Mouse (Mus musculus) midbrain, embryonic 10.5 days (tissue): ENCODE measurements around the gene Ccdc3. TPM values are rescaled to one million over a fixed set of nuclear protein-coding genes. Genes with fewer than 3 reads are reported as not detected.
"Not testable (repeated sequence)": the region's sequence is repeated elsewhere in the genome, so short reads cannot be mapped to it uniquely, and the experiment has no call there.

Experiments
- DNase-seq: peaks from one replicate; pipeline ENCODE4 v3.0.0-alpha.2; 2017; ENCODE audit warnings: low spot score
- H3K27ac ChIP-seq: fragments of 300-500 bp; sonication (generic); replicated peaks from 2 replicates; pipeline ENCODE4 v1.5.1; 2016; ENCODE audit warnings: mild to moderate bottlenecking
- H3K27me3 ChIP-seq: fragments of 300-500 bp; sonication (generic); 2 replicates; pipeline ENCODE4 v1.6.1; 2016; ENCODE audit warnings: low read depth, mild to moderate bottlenecking; ENCODE audit not compliant: poor library complexity, severe bottlenecking
- H3K36me3 ChIP-seq: fragments of 300-500 bp; sonication (generic); 2 replicates; pipeline ENCODE4 v1.6.1; 2016; ENCODE audit warnings: mild to moderate bottlenecking, moderate library complexity
- H3K4me1 ChIP-seq: fragments of 300-500 bp; sonication (generic); 2 replicates; pipeline ENCODE4 v1.6.1; 2016
- H3K4me3 ChIP-seq: fragments of 300-500 bp; sonication (generic); 2 replicates; pipeline ENCODE4 v1.5.1; 2016; ENCODE audit warnings: mild to moderate bottlenecking, moderate library complexity
- H3K9me3 ChIP-seq: fragments of 300-500 bp; sonication (generic); replicated peaks from 2 replicates; pipeline ENCODE4 v1.6.1; 2016; ENCODE audit warnings: mild to moderate bottlenecking
- WGBS: fragments of 180-500 bp; shearing (Covaris S2); methylation state at CpG from one replicate; pipeline ENCODE4 v1.1.7; 2016; 5-methylcytosine and 5-hydroxymethylcytosine counted together
- polyA plus RNA-seq: library from polyadenylated mRNA; unstranded; fragments of >200 nt; fragmentation: Nextera tagmentation; extraction: Ambion mirVana; gene quantifications from 2 replicates; pipeline ENCODE4 v1.2.1, GENCODE M21; 2016

The Ccdc3 gene
- polyA plus RNA-seq: 3.6 and 4.4 TPM in 2 replicates

DNA sequence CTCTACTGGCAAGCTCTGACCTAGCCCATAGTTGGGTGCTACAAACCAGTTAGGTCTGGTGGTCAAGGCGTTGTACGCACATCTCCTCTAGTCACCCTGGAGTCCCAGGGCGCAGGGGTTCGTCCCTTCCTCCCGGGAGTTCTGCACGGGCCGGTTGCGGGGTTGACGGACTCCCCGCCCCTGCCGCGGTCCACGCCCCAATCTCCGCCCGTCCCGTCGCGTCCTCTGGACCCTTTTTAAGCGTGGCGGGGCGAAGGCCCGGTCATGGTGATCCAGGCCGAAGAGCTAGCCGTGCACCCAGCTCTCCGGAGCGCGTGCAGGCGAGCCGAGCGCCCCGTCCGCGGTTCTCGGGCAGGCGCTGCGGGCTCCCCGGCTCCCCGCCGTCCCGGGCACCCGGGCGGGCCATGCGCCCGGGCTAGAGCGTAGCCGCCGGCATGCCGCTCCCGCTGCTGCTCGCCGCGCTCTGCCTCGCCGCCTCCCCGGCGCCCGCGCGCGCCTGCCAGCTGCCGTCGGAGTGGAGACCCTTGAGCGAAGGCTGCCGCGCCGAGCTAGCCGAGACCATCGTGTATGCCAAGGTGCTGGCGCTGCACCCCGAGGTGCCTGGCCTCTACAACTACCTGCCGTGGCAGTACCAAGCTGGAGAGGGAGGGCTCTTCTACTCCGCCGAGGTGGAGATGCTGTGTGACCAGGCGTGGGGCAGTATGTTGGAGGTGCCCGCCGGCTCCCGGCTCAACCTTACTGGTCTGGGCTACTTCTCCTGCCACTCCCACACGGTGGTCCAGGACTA, at the start of gene Ccdc3:
Ccdc3 (plus strand) TSS at position 277 of the 787 bp plus-strand sequence.
- Histone ChIP-seq H3K36me3 (no peaks in the 10 kb centered on the region), H3K9me3 (no peaks in the 10 kb centered on the region), H3K4me1 (peaks cover 19% of the 10 kb centered on the region), H3K27me3 (peaks cover 69% of the 10 kb centered on the region), H3K4me3 (peak within 1 kb of the TSS; percentile 60), H3K27ac (peak within 1 kb of the TSS; percentile 69)
- DNase-seq: peak; percentile 52
- WGBS: under 1% methylated on average over 78 of the region's 78 CpGs

DNA sequence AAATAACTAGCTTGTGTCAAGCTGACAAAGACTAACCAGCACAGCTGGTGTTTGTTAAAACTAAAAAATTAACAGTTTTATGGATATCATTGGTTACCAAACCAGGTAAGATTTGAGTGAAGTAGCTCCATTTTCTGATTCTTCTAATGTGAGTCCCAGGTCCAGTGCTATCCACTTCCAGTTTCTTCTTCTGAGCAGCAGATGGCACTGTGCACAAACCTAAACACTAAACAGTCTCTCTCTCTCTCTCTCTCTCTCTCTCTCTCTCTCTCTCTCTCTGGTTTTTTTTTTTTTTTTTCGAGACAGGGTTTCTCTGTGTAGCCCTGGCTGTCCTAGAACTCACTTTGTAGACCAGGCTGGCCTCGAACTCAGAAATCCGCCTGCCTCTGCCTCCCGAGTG, 47.2 kb upstream of the Ccdc3 start:
- not testable (repeated sequence) for H3K4me1 ChIP-seq, DNase-seq, H3K27ac ChIP-seq, H3K36me3 ChIP-seq, H3K4me3 ChIP-seq, H3K9me3 ChIP-seq, H3K27me3 ChIP-seq
- 70% methylated on average over 4 of the region's 4 CpGs for WGBS

DNA sequence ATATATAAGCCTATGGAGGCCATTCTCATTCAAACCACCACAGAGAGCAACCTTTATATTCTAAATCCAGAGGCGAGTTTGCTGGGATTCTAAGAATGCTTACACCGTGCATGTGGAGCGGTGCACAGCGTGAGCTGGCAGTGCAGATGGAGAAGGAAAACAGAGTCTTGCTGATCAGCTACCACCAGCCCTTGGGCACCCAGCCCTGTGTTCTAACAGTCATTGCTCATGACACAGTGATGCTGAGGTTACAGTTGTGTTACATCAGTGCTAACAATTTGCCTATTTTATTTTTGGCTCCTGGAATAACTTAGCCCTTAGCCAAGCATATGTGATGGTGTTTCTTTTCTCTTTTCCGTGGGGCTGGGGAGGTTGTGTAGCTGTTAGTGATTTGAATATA, 42.7 kb upstream of the Ccdc3 start:
- no peak for DNase-seq
- Histone ChIP-seq H3K9me3 (no peaks in the 10 kb centered on the region), H3K4me3 (no peak overlapping the region), H3K27ac (no peak overlapping the region), H3K4me1 (peaks cover 12% of the 10 kb centered on the region), H3K36me3 (no peaks in the 10 kb centered on the region), H3K27me3 (peaks cover 3% of the 10 kb centered on the region; the same call in 1 of the 2 replicates)
- 89% methylated on average over 5 of the region's 5 CpGs for WGBS

DNA sequence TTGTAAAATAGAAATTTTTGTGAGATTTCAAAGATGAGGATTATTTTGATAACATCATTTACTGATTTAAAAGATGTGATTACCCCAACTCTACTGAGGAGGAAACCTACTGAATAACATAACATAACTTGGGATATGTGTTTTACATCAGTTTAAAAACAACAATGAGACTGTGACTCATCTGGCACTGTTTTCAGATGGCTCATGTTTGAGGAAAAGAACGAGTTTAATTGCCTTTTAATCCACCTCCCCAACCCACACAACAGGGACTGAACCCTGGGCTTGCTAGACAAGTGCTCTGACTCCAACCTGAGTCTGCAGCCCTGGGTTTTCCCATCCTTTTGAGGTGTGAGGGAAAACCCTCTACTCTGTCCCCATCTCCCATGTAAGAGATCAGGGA, 42.3 kb upstream of the Ccdc3 start:
- H3K27me3 ChIP-seq: peaks cover 3% of the 10 kb centered on the region; the same call in 1 of the 2 replicates
- DNase-seq: no peak
- no peaks in the 10 kb centered on the region for H3K36me3 ChIP-seq
- H3K9me3 ChIP-seq: no peaks in the 10 kb centered on the region
- H3K4me3 ChIP-seq: no peak overlapping the region
- WGBS: 56% methylated on average over 1 of the region's 1 CpGs
- H3K27ac ChIP-seq: no peak overlapping the region
- H3K4me1 ChIP-seq: peaks cover 12% of the 10 kb centered on the region

DNA sequence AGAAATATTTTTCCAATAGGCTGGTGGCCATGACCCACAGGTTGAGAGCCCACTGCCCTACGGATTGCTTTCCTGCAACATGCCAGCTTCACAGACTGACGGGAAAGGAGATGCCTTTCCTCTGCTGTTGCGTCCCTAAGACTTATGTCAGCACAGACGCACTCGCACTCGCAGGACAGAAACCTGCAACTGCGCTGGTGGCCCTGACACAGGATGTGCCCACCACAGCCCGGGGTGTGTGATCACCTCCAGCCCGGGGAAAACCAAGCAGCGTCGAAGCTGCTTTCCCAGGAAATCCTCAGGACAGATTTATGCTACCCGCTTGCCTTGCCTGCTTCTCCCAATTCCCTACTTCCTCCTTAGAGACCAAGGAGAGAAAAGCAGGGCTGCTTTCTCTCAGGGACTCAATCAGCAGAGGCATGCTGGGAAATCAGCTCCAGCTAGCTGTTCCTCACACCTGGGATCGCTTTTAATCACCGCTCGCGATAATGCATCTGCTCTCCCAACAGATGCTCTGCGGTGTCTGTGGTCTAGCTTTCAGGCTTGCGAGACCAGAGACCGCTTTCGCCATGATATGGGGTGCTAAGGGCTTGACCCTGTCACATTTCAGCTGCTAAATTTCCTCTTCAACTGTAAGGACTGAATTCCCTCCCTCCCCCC, 39.7 kb upstream of the Ccdc3 start:
- 33% methylated on average over 20 of the region's 20 CpGs for WGBS
- H3K4me3 ChIP-seq: peak overlapping the region; percentile 33
- no peaks in the 10 kb centered on the region for H3K9me3 ChIP-seq
- peak overlapping the region; percentile 46 for H3K27ac ChIP-seq
- peaks cover 3% of the 10 kb centered on the region; the same call in 1 of the 2 replicates for H3K27me3 ChIP-seq
- DNase-seq: peak; percentile 19
- H3K4me1 ChIP-seq: peaks cover 12% of the 10 kb centered on the region
- no peaks in the 10 kb centered on the region for H3K36me3 ChIP-seq

DNA sequence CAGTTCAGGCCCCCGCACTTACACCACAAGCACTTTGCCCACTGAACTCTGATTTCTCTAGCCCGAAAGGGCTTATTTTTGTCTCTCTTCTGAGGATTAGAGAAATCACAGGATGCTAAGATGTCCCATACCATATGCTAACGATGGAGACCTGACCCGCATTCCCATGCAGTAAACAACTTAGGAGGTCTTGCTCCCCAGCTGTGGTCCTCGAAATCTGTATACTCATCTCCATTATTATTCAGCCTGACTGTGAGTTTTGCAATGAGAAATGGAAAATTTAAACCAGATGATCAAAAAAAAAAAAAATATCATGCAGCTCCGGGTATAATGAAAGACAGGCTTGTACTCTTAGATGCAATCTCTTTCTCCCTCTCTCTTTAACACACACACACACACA, 38.4 kb upstream of the Ccdc3 start:
- Histone ChIP-seq H3K9me3 (no peaks in the 10 kb centered on the region), H3K4me1 (peaks cover 12% of the 10 kb centered on the region), H3K4me3 (no peak overlapping the region), H3K36me3 (no peaks in the 10 kb centered on the region), H3K27ac (no peak overlapping the region), H3K27me3 (peaks cover 3% of the 10 kb centered on the region; the same call in 1 of the 2 replicates)
- WGBS: 72% methylated on average over 6 of the region's 6 CpGs
- DNase-seq: no peak

DNA sequence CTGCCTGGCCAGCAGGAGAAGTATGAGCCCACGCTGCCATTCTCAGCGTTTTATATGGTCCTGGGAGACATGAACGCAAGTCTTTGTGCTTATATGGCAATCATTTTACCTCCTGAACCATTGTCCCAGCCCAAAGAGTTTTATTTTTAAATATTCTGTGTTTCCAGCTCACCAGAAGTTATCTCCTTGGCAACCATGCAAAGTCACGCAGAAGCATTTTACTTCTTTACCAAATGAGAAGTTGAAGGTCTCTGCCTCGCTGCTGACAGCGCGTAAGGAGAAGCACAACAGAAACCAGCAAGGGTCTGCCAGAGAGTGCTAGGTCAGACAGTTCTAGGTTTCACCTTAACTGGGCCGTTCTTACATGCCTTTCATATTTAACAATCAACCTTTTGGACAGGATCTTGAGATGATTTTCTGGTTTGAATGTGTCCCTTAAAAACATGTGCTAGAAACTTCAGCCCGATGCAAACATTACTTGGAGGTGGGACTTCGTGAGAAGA, 35.8 kb upstream of the Ccdc3 start:
- 88% methylated on average over 10 of the region's 10 CpGs for WGBS
- Histone ChIP-seq H3K36me3 (no peaks in the 10 kb centered on the region), H3K9me3 (peaks cover 5% of the 10 kb centered on the region; the same call in 1 of the 2 replicates), H3K4me1 (peaks cover 12% of the 10 kb centered on the region), H3K27me3 (peaks cover 3% of the 10 kb centered on the region; the same call in 1 of the 2 replicates), H3K27ac (no peak overlapping the region), H3K4me3 (no peak overlapping the region)
- no peak for DNase-seq

DNA sequence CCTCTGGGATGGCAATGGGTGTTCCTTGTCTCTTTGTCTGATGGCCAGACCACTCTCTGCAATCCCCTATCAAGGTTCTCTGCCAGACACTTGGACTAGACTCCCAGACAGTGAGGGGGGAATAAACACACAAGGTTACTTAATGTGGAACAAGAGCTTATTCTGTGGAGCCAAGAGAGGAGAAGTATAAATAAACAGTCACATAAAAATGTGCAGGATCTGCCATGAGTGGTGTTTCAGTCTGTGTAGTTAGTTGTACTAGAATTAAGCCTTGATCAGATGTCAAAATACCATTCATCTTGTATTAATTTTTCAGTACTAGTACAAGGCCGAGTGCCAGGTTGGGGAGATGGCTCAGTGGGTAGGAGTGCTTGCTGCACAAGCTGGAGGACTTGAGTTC, 34.7 kb upstream of the Ccdc3 start:
- 55% methylated on average over 1 of the region's 1 CpGs for WGBS
- H3K4me1 ChIP-seq: peaks cover 9% of the 10 kb centered on the region
- no peak for DNase-seq
- H3K27me3 ChIP-seq: no peaks in the 10 kb centered on the region
- H3K27ac ChIP-seq: no peak overlapping the region
- no peaks in the 10 kb centered on the region for H3K36me3 ChIP-seq
- H3K9me3 ChIP-seq: peaks cover 8% of the 10 kb centered on the region; the same call in 1 of the 2 replicates
- no peak overlapping the region for H3K4me3 ChIP-seq

DNA sequence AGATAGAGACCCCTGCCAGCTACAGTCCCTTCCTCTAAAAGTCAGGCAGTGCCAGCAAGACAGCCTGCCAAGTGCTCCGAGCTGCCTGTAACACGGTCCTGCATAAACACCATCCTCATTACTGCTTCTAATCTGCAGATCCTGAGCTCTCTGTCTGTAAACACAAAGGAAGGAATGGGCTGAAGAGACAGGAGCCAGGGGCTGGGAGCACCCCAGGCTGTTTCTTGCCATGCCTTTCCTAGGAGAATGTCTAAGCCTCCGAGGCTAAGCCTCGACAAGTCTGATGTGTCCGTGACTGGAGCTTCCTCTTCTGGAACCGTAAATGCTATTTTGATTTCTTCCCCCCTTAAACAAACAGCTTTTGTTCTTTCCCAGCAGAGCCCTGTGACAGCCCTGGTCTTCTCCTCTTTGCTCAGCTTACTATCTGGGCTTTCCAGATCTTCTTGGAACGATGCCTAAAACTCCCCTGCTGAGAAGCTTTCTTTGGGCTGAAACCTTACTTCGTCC, 24.7 kb upstream of the Ccdc3 start:
- 30% methylated on average over 8 of the region's 8 CpGs for WGBS
- peak; percentile 17 for DNase-seq
- Histone ChIP-seq H3K36me3 (no peaks in the 10 kb centered on the region), H3K27me3 (no peaks in the 10 kb centered on the region), H3K27ac (peak overlapping the region; percentile 69), H3K4me1 (peaks cover 37% of the 10 kb centered on the region), H3K4me3 (no peak overlapping the region), H3K9me3 (no peaks in the 10 kb centered on the region)

DNA sequence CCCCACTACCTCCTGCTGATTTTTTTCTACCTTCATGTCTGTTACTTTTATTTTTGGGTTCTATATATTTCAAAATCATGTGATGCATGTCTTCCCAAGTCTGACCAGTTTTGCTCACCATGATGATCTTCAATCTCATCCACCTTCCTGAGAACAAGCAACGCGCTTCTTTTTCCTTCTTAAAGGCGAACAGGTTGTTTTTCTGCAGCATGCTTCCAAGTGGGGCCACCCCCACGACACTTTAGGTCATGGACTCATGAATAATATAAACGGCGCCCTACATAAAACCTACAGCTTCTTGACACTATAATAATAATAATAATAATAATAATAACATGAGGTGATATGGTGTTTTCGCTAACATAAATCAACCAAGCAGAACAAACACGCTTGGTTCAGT, 23.2 kb upstream of the Ccdc3 start:
- Histone ChIP-seq H3K4me1 (peaks cover 37% of the 10 kb centered on the region), H3K27ac (no peak overlapping the region), H3K9me3 (no peaks in the 10 kb centered on the region), H3K36me3 (no peaks in the 10 kb centered on the region), H3K27me3 (no peaks in the 10 kb centered on the region), H3K4me3 (no peak overlapping the region)
- no peak for DNase-seq
- 95% methylated on average over 8 of the region's 8 CpGs for WGBS

DNA sequence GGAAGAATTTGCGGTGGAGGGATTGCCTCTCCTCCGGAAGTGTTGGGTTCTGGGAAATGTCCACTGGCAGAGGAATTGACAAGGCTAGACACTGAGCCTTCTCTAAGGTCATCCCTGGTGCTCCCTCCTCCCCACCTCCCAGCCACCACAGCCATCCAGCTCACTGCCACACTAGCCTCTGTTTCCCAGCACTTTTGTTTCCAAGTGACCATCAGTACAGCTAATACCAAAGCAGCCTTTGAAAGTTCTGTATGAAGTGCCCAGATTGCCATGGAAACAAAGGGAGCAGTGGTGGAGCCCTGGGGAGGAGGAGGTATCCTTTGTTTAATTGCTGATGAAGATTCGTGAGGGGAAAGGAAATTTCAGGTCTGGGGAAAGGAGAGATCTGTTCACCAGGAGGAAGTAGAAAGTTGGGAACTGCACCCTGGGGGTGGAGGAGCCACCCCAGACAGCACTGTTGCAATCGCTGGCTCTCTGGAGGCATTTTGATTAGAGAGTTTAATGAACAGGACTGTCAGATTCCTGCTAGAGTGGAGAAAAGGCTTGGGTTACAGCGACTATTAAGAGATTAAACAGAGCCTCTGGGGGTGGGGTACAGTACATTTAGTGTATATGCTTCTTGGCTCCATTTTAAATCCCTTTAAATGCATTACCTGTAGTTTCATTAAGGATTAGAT, 20.6 kb upstream of the Ccdc3 start:
- no peak overlapping the region for H3K4me3 ChIP-seq
- no peaks in the 10 kb centered on the region for H3K9me3 ChIP-seq
- DNase-seq: peak; percentile 29
- no peaks in the 10 kb centered on the region for H3K36me3 ChIP-seq
- WGBS: 34% methylated on average over 5 of the region's 5 CpGs
- peak overlapping the region; percentile 76 for H3K27ac ChIP-seq
- H3K27me3 ChIP-seq: no peaks in the 10 kb centered on the region
- peaks cover 30% of the 10 kb centered on the region for H3K4me1 ChIP-seq

DNA sequence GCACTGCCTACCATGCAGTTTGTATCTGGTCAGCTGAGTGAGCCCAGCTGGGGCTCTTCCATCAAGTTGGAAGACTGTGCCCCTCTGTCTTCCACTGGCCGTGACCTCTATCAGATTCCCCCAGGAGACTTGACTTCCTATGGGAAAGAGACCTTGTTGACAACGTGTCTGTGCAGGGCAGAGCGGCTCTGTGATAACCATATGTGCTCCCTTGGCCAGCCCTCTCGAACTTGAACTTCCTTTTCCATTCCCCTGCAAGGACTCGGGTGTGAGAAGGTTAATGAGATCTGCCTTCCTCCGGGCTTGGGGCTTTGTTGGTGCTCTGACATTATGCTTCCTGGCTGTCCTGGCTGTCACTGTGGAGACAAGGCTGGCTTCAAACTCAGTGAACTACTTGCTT, 12.1 kb upstream of the Ccdc3 start:
- Histone ChIP-seq H3K27ac (no peak overlapping the region), H3K27me3 (no peaks in the 10 kb centered on the region), H3K9me3 (no peaks in the 10 kb centered on the region), H3K36me3 (no peaks in the 10 kb centered on the region), H3K4me3 (no peak overlapping the region), H3K4me1 (peaks cover 16% of the 10 kb centered on the region)
- DNase-seq: no peak
- 33% methylated on average over 6 of the region's 6 CpGs for WGBS
